Mouse (Mus musculus) myocyte (in vitro differentiated cells): ENCODE measurements around the gene Klk12. TPM values are rescaled to one million over a fixed set of nuclear protein-coding genes. Genes with fewer than 3 reads are reported as not detected.

ENCODE experiments used
- H3K27me3 ChIP-seq: one replicate; pipeline ENCODE4 v1.6.1; 2011; ENCODE audit not compliant: control insufficient read depth, insufficient read depth, insufficient read length
- H3K36me3 ChIP-seq: one replicate; pipeline ENCODE4 v1.6.1; 2011; ENCODE audit not compliant: control insufficient read depth, insufficient read depth
- H3K4me2 ChIP-seq: one replicate; pipeline ENCODE4 v1.6.1; 2011; ENCODE audit warnings: low read depth, control low read depth
- H3K4me3 ChIP-seq: one replicate; pipeline ENCODE4 v1.5.1; 2011; ENCODE audit warnings: mild to moderate bottlenecking, control low read depth, moderate library complexity
- H3K79me2 ChIP-seq: one replicate; pipeline ENCODE4 v1.6.1; 2011; ENCODE audit not compliant: control insufficient read depth, insufficient read depth
- H3ac ChIP-seq: one replicate; pipeline ENCODE4 v1.6.1; 2011; ENCODE audit not compliant: control insufficient read depth, insufficient read length
- CEBPB ChIP-seq: IDR thresholded peaks from 2 replicates; pipeline ENCODE4 v1.6.1; 2011; ENCODE audit warnings: mild to moderate bottlenecking, moderate library complexity; ENCODE audit not compliant: poor library complexity, insufficient read depth, severe bottlenecking
- E2F4 ChIP-seq: IDR thresholded peaks from one replicate; pipeline ENCODE4 v1.6.1; 2011; ENCODE audit warnings: mild to moderate bottlenecking, control low read depth, moderate library complexity; ENCODE audit not compliant: insufficient read depth
- MAX ChIP-seq: IDR thresholded peaks from one replicate; pipeline ENCODE4 v1.6.1; 2011; ENCODE audit warnings: low read depth, mild to moderate bottlenecking, control low read depth
- MYOD1 ChIP-seq, 3 experiments: IDR thresholded peaks; one replicate each; pipeline ENCODE4 v1.6.1; 2011; ENCODE audit warnings: control low read depth in 2 of 3, low read depth in 2 of 3, mild to moderate bottlenecking in 2 of 3, moderate library complexity in 1 of 3; ENCODE audit not compliant: insufficient read length in 2 of 3, control insufficient read depth in 1 of 3
- MYOG ChIP-seq, 3 experiments: IDR thresholded peaks; one replicate each; pipeline ENCODE4 v1.6.1; 2011; ENCODE audit warnings: control low read depth in 2 of 3, low read depth in 2 of 3, mild to moderate bottlenecking in 2 of 3; ENCODE audit not compliant: insufficient read length in 2 of 3, control insufficient read depth in 1 of 3, insufficient read depth in 1 of 3
- POLR2A ChIP-seq: IDR thresholded peaks from one replicate; pipeline ENCODE4 v1.6.1; 2011; ENCODE audit warnings: low read depth, mild to moderate bottlenecking, control low read depth, moderate library complexity; ENCODE audit not compliant: insufficient read length
- POLR2AphosphoS2 ChIP-seq: IDR thresholded peaks from one replicate; pipeline ENCODE4 v1.6.1; 2011; ENCODE audit warnings: low read depth, control low read depth; ENCODE audit not compliant: insufficient read length
- REST ChIP-seq: IDR thresholded peaks from one replicate; pipeline ENCODE4 v1.6.1; 2011; ENCODE audit warnings: mild to moderate bottlenecking, control low read depth, moderate library complexity; ENCODE audit not compliant: insufficient read depth, insufficient read length
- SRF ChIP-seq: IDR thresholded peaks from one replicate; pipeline ENCODE4 v1.6.1; 2011; ENCODE audit warnings: low read depth; ENCODE audit not compliant: control insufficient read depth, insufficient read length
- TCF12 ChIP-seq: IDR thresholded peaks from one replicate; pipeline ENCODE4 v1.6.1; 2011; ENCODE audit warnings: mild to moderate bottlenecking, control low read depth; ENCODE audit not compliant: poor library complexity, insufficient read depth, severe bottlenecking
- TCF3 ChIP-seq: IDR thresholded peaks from one replicate; pipeline ENCODE4 v1.6.1; 2011; ENCODE audit warnings: low read depth, control low read depth; ENCODE audit not compliant: insufficient read length
- USF1 ChIP-seq: IDR thresholded peaks from one replicate; pipeline ENCODE4 v1.6.1; 2011; ENCODE audit warnings: low read depth, mild to moderate bottlenecking, control low read depth, moderate library complexity
- polyA plus RNA-seq: library from polyadenylated mRNA; unstranded; fragments of >200 nt; fragmentation: generic; extraction: Trizol; gene quantifications from one replicate; pipeline ENCODE4 v1.2.1, GENCODE M21; 2012; ENCODE audit warnings: missing spikeins

The Klk12 gene
- polyA plus RNA-seq, 1 experiment: 0.05 TPM

GRCm38 (mm10) chr7:43778176-43778970, 9.7 kb downstream of the Klk12 start:
- no peaks in the 10 kb centered on the region for H3K36me3 ChIP-seq
- TF ChIP-seq REST (no peak), SRF (no peak), POLR2AphosphoS2 (no peak), USF1 (no peak)
- H3ac ChIP-seq: no peak overlapping the region
- no peaks in the 10 kb centered on the region for H3K79me2 ChIP-seq
- no peak overlapping the region for H3K4me3 ChIP-seq
- H3K27me3 ChIP-seq: no peaks in the 10 kb centered on the region
- H3K4me2 ChIP-seq: no peak overlapping the region

GRCm38 (mm10) chr7:43780241-43780640, 11.5 kb downstream of the Klk12 start:
- Histone ChIP-seq H3K36me3 (no peaks in the 10 kb centered on the region), H3K4me2 (peak overlapping the region; percentile 18), H3K27me3 (no peaks in the 10 kb centered on the region), H3ac (no peak overlapping the region), H3K4me3 (no peak overlapping the region), H3K79me2 (no peaks in the 10 kb centered on the region)
- TF ChIP-seq TCF12 (no peak), USF1 (no peak), CEBPB (no peak), POLR2A (no peak), E2F4 (no peak), MYOD1 (IDR thresholded peaks at IDR 0.05; ENCODE audit: control insufficient read depth in 1 of 3, insufficient read length in 2 of 3, low read depth in 2 of 3) (no peak), SRF (no peak), TCF3 (no peak), POLR2AphosphoS2 (no peak), MAX (no peak), MYOG (IDR thresholded peaks at IDR 0.05; ENCODE audit: control insufficient read depth in 1 of 3, insufficient read depth in 1 of 3, insufficient read length in 2 of 3, low read depth in 2 of 3) (no peak), REST (no peak)

- H3K36me3 ChIP-seq: no peaks in the 10 kb centered on the region
- H3K4me2 ChIP-seq: peak within 1 kb of the TSS; percentile 18
- TF ChIP-seq SRF (no peak), E2F4 (no peak), MYOD1 (IDR thresholded peaks at IDR 0.05; ENCODE audit: control insufficient read depth in 1 of 3, insufficient read length in 2 of 3, low read depth in 2 of 3) (no peak), TCF12 (no peak), POLR2A (no peak), REST (no peak), POLR2AphosphoS2 (no peak), USF1 (no peak), MAX (no peak), TCF3 (no peak), CEBPB (no peak), MYOG (IDR thresholded peaks at IDR 0.05; ENCODE audit: control insufficient read depth in 1 of 3, insufficient read depth in 1 of 3, insufficient read length in 2 of 3, low read depth in 2 of 3) (no peak)
- no peaks in the 10 kb centered on the region for H3K27me3 ChIP-seq
- no peak within 1 kb of the TSS for H3ac ChIP-seq
- no peak within 1 kb of the TSS for H3K4me3 ChIP-seq
- H3K79me2 ChIP-seq: no peaks in the 10 kb centered on the region
Measured at GRCm38 (mm10) chr7:43780746-43781145, 12.0 kb downstream of the Klk12 start, which contains the start of gene Klk10. Klk10 (plus strand) TSS chr7:43781035.

- no peak overlapping the region for H3K4me3 ChIP-seq
- TF ChIP-seq MYOG (IDR thresholded peaks at IDR 0.05; ENCODE audit: control insufficient read depth in 1 of 3, insufficient read depth in 1 of 3, insufficient read length in 2 of 3, low read depth in 2 of 3): no peak
- TF ChIP-seq TCF12: no peak
- TF ChIP-seq E2F4: no peak
- TF ChIP-seq SRF: no peak
- no peak for TF ChIP-seq USF1
- TF ChIP-seq MAX: no peak
- no peak for TF ChIP-seq REST
- no peak for TF ChIP-seq POLR2AphosphoS2
- no peak for TF ChIP-seq MYOD1 (IDR thresholded peaks at IDR 0.05; ENCODE audit: control insufficient read depth in 1 of 3, insufficient read length in 2 of 3, low read depth in 2 of 3)
- no peak for TF ChIP-seq CEBPB
- no peak for TF ChIP-seq TCF3
- no peak for TF ChIP-seq POLR2A
- no peak overlapping the region for H3ac ChIP-seq
Measured at GRCm38 (mm10) chr7:43781541-43781940, 12.8 kb downstream of the Klk12 start.

More at GRCm38 (mm10) chr7:43781541-43781940, 12.8 kb downstream of the Klk12 start:
- H3K79me2 ChIP-seq: no peaks in the 10 kb centered on the region
- no peak overlapping the region for H3K4me2 ChIP-seq
- H3K36me3 ChIP-seq: no peaks in the 10 kb centered on the region
- no peaks in the 10 kb centered on the region for H3K27me3 ChIP-seq
